8 mouse cellular contexts compared by ENCODE assay signal in genomic region chr2:55437007-55437949, GRCm38 (mm10). TPM values are rescaled to one million over a fixed set of nuclear protein-coding genes. Genes with fewer than 3 reads are reported as not detected.
A peak's percentile ranks its signal among the peaks of the same experiment; 100 is the strongest.
DNase-seq lines count a peak whose midpoint lies in the region; ATAC-seq and TF ChIP-seq lines count a peak whose summit lies in the region.

No protein-coding gene starts in this region.

- in situ Hi-C loops in ES-E14 (cut with MboI; ENCODE audit: low sequenced_read_pairs in 2 of 2, unreplicated experiment in 2 of 2) = no loop called here

- peak; percentile 55 for ATAC-seq in forebrain, embryonic 15.5 days (replicated peaks)
- ATAC-seq in midbrain, embryonic 11.5 days (ENCODE audit: low FRiP score) = peak; percentile 62
- 0 out of 2 replicates have a peak, but pooled peaks have one; percentile 12 for ATAC-seq in stomach, postnatal 0 days (ENCODE audit: low FRiP score, low TSS enrichment)

- H3K36me3 ChIP-seq in ES-E14 (ENCODE audit: control insufficient read depth, insufficient read depth, low read length, poor library complexity, severe bottlenecking) = no peaks in the 10 kb centered on the region
- no peaks in the 10 kb centered on the region for H3K36me3 ChIP-seq in forebrain, embryonic 15.5 days
- H3K36me3 ChIP-seq in midbrain, embryonic 11.5 days (ENCODE audit: control insufficient read depth, insufficient read depth, low read length) = no peaks in the 10 kb centered on the region
- H3K36me3 ChIP-seq in stomach, postnatal 0 days (ENCODE audit: control insufficient read depth, insufficient read depth, low read length) = no peaks in the 10 kb centered on the region
- H3K36me3 ChIP-seq in thymus, adult 2 months (ENCODE audit: control insufficient read depth, insufficient read depth, low read length) = no peaks in the 10 kb centered on the region

- H3K27ac ChIP-seq in ES-E14 (ENCODE audit: insufficient read depth, low read depth, low read length, poor library complexity, severe bottlenecking) = no peak overlapping the region
- H3K27ac ChIP-seq in forebrain, embryonic 15.5 days (replicated peaks) = no peak overlapping the region
- H3K27ac ChIP-seq in midbrain, embryonic 11.5 days (ENCODE audit: low read depth, low read length) = no peak overlapping the region
- H3K27ac ChIP-seq in stomach, postnatal 0 days (replicated peaks) = no peak overlapping the region
- no peak overlapping the region for H3K27ac ChIP-seq in thymus, adult 2 months (ENCODE audit: control insufficient read depth, insufficient read depth, low read length)

- H3K4me1 ChIP-seq in ES-E14 (ENCODE audit: control insufficient read depth in 2 of 2, insufficient read depth in 2 of 2, low read length in 2 of 2, poor library complexity in 1 of 2) = peaks cover 0 to 3% of the 10 kb centered on the region in 2 experiments; a peak in 1 of 4 replicates
- H3K4me1 ChIP-seq in forebrain, embryonic 15.5 days = peaks cover 22% of the 10 kb centered on the region
- peaks cover 7% of the 10 kb centered on the region for H3K4me1 ChIP-seq in midbrain, embryonic 11.5 days (ENCODE audit: control insufficient read depth, insufficient read depth, low read length)
- no peaks in the 10 kb centered on the region for H3K4me1 ChIP-seq in stomach, postnatal 0 days (replicated peaks; ENCODE audit: control insufficient read depth, insufficient read depth)
- 0 out of 2 replicates have a peak, but pooled peaks cover 2% of the 10 kb centered on the region for H3K4me1 ChIP-seq in thymus, adult 2 months (replicated peaks; ENCODE audit: control insufficient read depth, insufficient read depth, low read length)

- peak overlapping the region; percentile 63 to 67 for H3K4me3 ChIP-seq in ES-E14 (ENCODE audit: insufficient read depth in 1 of 2, low read depth in 1 of 2, low read length in 2 of 2, poor library complexity in 1 of 2, severe bottlenecking in 1 of 2)
- H3K4me3 ChIP-seq in forebrain, embryonic 15.5 days = peak overlapping the region; percentile 53
- H3K4me3 ChIP-seq in midbrain, embryonic 11.5 days (ENCODE audit: low read depth, low read length) = peak overlapping the region; percentile 39
- H3K4me3 ChIP-seq in stomach, postnatal 0 days (ENCODE audit: low read depth, low read length) = peak overlapping the region; percentile 35
- no peak overlapping the region for H3K4me3 ChIP-seq in thymus, adult 2 months (ENCODE audit: control insufficient read depth, insufficient read depth, low read length)

- TF ChIP-seq CTCF in stomach, postnatal 0 days (IDR thresholded peaks at IDR 0.05; ENCODE audit: low read depth) = no peak
- TF ChIP-seq CTCF in thymus, adult 2 months (IDR thresholded peaks at IDR 0.05; ENCODE audit: borderline replicate concordance, control insufficient read depth, extremely low read depth, insufficient read depth, low read length, poor library complexity) = no peak

- DNase-seq in ES-E14 (ENCODE audit: low read depth, low spot score) = no peak
- peak; percentile 49 to 63 for DNase-seq in cerebellum, adult 18-20 months
- peak; percentile 16 for DNase-seq in layer of hippocampus, adult 9-11 months
- DNase-seq in midbrain, embryonic 11.5 days (ENCODE audit: low spot score, missing footprints) = peak; percentile 95
- DNase-seq in stomach, postnatal 0 days (ENCODE audit: low spot score) = peak; percentile 13
- no peak for DNase-seq in thymus, adult 2 months
- no peak for DNase-seq in urinary bladder, postnatal 14 days (ENCODE audit: low spot score)

- H3K9ac ChIP-seq in ES-E14 (ENCODE audit: insufficient read depth, low read depth, low read length, poor library complexity, severe bottlenecking) = peak overlapping the region; percentile 54; the same call in 1 of the 2 replicates
- H3K9ac ChIP-seq in forebrain, embryonic 15.5 days (replicated peaks) = peak overlapping the region; percentile 67
- H3K9ac ChIP-seq in midbrain, embryonic 11.5 days (ENCODE audit: low read length) = peak overlapping the region; percentile 40
- no peak overlapping the region for H3K9ac ChIP-seq in stomach, postnatal 0 days (ENCODE audit: low read length)

- peak overlapping the region; percentile 93 for H3K4me2 ChIP-seq in forebrain, embryonic 15.5 days (replicated peaks)
- peak overlapping the region; percentile 93 for H3K4me2 ChIP-seq in midbrain, embryonic 11.5 days
- H3K4me2 ChIP-seq in stomach, postnatal 0 days (replicated peaks; ENCODE audit: low read depth) = peak overlapping the region; percentile 55

- no peaks in the 10 kb centered on the region for H3K27me3 ChIP-seq in forebrain, embryonic 15.5 days
- peaks cover 13% of the 10 kb centered on the region for H3K27me3 ChIP-seq in midbrain, embryonic 11.5 days (ENCODE audit: control insufficient read depth, insufficient read depth, low read length)
- 0 out of 2 replicates have a peak, but pooled peaks cover 2% of the 10 kb centered on the region for H3K27me3 ChIP-seq in stomach, postnatal 0 days (ENCODE audit: control insufficient read depth, insufficient read depth, low read length)
- H3K27me3 ChIP-seq in thymus, adult 2 months (ENCODE audit: control insufficient read depth, insufficient read depth, low read length) = no peaks in the 10 kb centered on the region

- TF ChIP-seq POLR2A in thymus, adult 2 months (IDR thresholded peaks at IDR 0.05; ENCODE audit: control insufficient read depth, extremely low read depth, insufficient read depth, low read length, poor library complexity) = no peak

- under 1% methylated on average over 51 of the region's 51 CpGs for WGBS in forebrain, embryonic 15.5 days
- under 1% methylated on average over 51 of the region's 51 CpGs for WGBS in midbrain, embryonic 11.5 days
- WGBS in stomach, postnatal 0 days = 2% methylated on average over 50 of the region's 51 CpGs
- WGBS in thymus, adult 2 months = 8% methylated on average over 51 of the region's 51 CpGs

- no peaks in the 10 kb centered on the region for H3K9me3 ChIP-seq in ES-E14 (ENCODE audit: control insufficient read depth, insufficient read depth, low read depth, low read length)
- H3K9me3 ChIP-seq in forebrain, embryonic 15.5 days = no peaks in the 10 kb centered on the region
- no peaks in the 10 kb centered on the region for H3K9me3 ChIP-seq in midbrain, embryonic 11.5 days (ENCODE audit: control insufficient read depth, low read length)
- no peaks in the 10 kb centered on the region for H3K9me3 ChIP-seq in stomach, postnatal 0 days (ENCODE audit: control insufficient read depth, low read length)

- no peak for TF ChIP-seq EP300 in stomach, postnatal 0 days (optimal IDR thresholded peaks at IDR 0.05)

TF ChIP-seq in ES-E14, 5 proteins besides CTCF, POLR2A, EP300 and RAD21:
- TF ChIP-seq HCFC1 (IDR thresholded peaks at IDR 0.05; ENCODE audit: borderline replicate concordance, insufficient read depth, low read length) (no peak), ZC3H11A (IDR thresholded peaks at IDR 0.05; ENCODE audit: borderline replicate concordance, low read depth, low read length) (no peak), ZNF384 (IDR thresholded peaks at IDR 0.05; ENCODE audit: low read depth, low read length) (no peak), CHD2 (IDR thresholded peaks at IDR 0.05; ENCODE audit: low read depth, low read length) (no peak), MAFK (IDR thresholded peaks at IDR 0.05; ENCODE audit: insufficient read depth, low read depth, low read length) (no peak)
TF ChIP-seq in ES-E14: peak in this region for 0.

RNA-seq across cellular contexts. Expression of gene Kcnj3, which starts 1.5 kb away (rescaled TPM):
- 5.1 and 11.4 TPM in 2 replicates for total RNA-seq in ES-E14 (2012; rRNA removed)
- polyA plus RNA-seq in forebrain, embryonic 15.5 days (2015; fragmentation: Nextera tagmentation; extraction: Ambion mirVana) = 4.6 and 5.1 TPM in 2 replicates
- 1.1 and 1.4 TPM in 2 replicates for polyA plus RNA-seq in midbrain, embryonic 11.5 days (2014; fragmentation: Nextera tagmentation; extraction: Ambion mirVana)
- 0.10 and 0.18 TPM in 2 replicates for polyA plus RNA-seq in stomach, postnatal 0 days (2015; fragmentation: Nextera tagmentation; extraction: Ambion mirVana)
- polyA plus RNA-seq in thymus, adult 2 months (2012; rRNA removed) = 1.2 and 3.0 TPM in 2 replicates

Comparison
In these comparisons a context has a peak if more than half of its experiments do, and no peak if none do; other contexts are left out.
1. DNase-seq: peak in cerebellum, adult 18-20 months (2 of 2), layer of hippocampus, adult 9-11 months (single experiment), midbrain, embryonic 11.5 days (single experiment) and stomach, postnatal 0 days (single experiment); none in ES-E14 (single experiment), thymus, adult 2 months (single experiment) and urinary bladder, postnatal 14 days (single experiment).
2. ATAC-seq: peak in every context shown above with its lines; median percentile 62 in midbrain, embryonic 11.5 days; 55 in forebrain, embryonic 15.5 days; 12 in stomach, postnatal 0 days.
3. Peak in every context shown above with its lines, with median percentiles within 50 percentile points of each other: H3K4me2 ChIP-seq.